Mouse (Mus musculus) spleen, adult 2 months (tissue): Measurements from ENCODE around the gene Nxph4.
A peak's percentile ranks its signal among the peaks of the same experiment; 100 is the strongest.

Source experiments
- CTCF ChIP-seq: fragments of 200-500 bp; IDR thresholded peaks from 2 replicates; pipeline ENCODE4 v1.5.1; 2011; ENCODE audit warnings: mild to moderate bottlenecking, inconsistent platforms; ENCODE audit not compliant: insufficient read depth, insufficient read length, insufficient replicate concordance; ENCODE audit errors: extremely low read depth
- POLR2A ChIP-seq: fragments of 200-500 bp; IDR thresholded peaks from 2 replicates; pipeline ENCODE4 v1.6.1; 2011; ENCODE audit warnings: low read depth, low read length, inconsistent platforms

DNA sequence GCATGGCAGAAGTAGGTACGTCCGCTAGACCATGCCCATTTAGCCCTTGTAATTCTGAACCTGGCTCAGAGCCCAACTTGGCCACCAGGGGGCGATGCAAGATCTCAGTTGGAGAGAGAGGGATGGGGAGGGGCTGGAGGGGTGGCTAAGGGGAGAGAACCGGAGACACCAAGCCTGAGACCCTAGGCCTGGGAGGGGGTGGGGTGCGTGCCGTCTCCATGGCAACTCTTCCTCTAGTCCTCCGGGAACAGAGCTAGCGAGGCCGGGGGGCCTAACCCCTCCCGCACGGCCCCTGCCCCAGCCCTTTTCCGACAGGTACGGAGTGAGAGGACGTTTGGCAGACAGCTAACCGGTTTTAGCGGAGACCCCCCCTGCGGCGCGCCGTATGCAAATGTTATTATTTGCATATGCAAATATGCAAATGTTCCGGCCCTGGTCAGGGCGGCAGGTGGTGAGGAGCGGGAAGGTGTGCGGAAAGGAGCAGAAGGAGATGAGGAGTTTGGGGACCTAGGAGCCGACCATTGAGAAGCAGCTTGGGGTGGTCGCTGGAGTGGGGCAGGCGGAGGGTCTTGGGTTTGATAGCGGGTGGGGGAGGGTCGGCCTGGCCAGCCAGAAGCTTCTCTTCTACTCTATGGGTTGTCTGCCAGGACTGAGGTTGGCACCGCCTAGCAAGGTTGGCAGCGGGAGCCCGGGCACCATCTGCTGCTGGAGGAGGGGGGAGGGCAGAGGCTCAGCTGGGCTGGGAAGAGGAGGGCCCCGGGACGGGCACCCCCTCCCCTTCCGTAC lies 25.1 kb downstream of the Nxph4 start:
- TF ChIP-seq POLR2A: no peak
- peak; percentile 93 for TF ChIP-seq CTCF
